Mouse (Mus musculus) neutrophil, adult 5-6 weeks (primary cell): Measurements from ENCODE around the gene Esrp2. TPM values are rescaled to one million over a fixed set of nuclear protein-coding genes. Genes with fewer than 3 reads are reported as not detected.

Experiments used
- ATAC-seq: fragments of 151-379, 151-347 bp; 2 replicates; pipeline ENCODE4 v1.8.0; 2017; ENCODE audit warnings: mild to moderate bottlenecking, moderate TSS enrichment; ENCODE audit not compliant: insufficient number of reproducible peaks, poor library complexity, low FRiP score, severe bottlenecking; ENCODE audit errors: extremely low read depth
- total RNA-seq: library from RNA; stranded (forward); fragments of 200-1000 nt; gene quantifications from 2 replicates; pipeline ENCODE4 v1.2.3, GENCODE M21; 2017

Esrp2 gene
- total RNA-seq, 1 experiment from 2014 or later = not detected

DNA sequence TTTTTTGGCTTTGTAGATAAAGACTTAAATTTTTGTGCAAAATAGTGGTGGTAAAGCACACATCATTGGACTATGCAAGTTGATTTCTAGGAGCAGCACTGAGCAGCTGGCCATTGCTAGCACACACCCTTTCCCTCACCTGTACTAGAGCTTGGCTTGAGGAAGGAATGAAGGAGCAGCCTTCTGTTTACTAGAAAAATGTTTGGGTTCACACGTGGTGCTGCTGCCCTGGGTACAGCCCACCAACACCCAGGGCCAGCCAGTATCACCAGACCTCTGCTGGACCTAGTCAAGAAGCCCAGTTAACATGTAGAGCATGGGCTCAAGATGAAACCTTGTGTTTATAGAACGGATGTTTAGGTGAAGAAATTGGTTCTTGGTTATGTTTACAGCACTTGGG is 6.8 kb downstream of the Esrp2 start:
- no peak for ATAC-seq

DNA sequence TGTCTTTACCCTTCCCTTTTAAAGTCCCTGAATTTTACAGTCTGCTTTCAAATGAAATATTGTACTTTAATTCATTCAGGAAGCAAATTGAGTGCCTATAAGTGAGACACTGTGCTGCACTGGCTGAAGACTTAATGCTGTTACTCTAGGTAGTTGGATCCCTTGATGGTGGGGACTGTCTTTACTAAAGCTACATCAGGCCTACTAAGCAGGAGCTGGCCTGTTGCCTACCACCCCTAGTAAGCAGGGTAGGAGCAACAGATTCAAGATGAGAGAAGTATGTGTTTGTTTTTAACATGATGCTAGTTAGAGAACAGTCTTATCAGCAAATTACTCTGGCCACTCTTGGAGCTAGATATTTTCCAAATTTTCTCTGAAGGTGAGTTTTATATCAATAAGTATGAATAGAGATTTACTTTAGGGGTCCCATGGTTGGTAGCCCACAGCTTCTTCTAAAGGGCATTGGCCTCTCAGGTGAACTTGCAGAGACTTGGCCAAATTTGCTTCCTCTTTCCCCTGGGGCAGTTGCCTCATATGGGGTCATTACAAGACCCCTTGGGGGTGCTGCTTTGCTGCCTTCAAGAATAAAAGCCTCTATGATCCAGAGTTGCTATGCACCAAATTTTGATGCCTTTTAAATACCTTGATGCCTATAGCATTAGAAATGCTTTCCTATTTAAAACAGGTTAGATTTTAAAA is 7.4 kb downstream of the Esrp2 start:
- no peak for ATAC-seq

DNA sequence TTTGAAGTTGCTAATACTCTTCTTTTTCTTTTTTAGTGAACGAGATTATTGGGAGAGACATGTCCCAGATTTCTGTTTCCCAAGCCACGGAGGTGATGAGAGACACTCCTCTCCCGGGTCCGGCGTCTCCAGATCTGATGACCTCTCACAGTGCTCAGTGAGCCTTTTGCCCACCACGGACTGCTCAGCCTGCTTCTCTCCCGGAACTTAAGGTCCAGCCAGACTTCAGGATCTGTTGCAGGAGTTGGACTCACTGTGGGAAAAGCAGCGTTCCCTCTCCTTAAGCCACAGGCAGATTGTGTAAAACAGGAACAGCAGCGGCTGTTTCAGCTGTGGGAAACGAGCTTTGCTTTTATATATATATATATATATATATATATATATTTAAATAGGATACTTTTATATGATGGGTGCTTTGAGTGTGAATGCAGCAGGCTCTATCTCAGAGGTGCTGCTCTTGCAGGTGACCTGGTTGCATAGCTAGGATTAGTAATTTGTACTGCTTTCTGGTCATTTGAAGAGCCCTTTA is 8.8 kb downstream of the Esrp2 start:
- no peak for ATAC-seq

DNA sequence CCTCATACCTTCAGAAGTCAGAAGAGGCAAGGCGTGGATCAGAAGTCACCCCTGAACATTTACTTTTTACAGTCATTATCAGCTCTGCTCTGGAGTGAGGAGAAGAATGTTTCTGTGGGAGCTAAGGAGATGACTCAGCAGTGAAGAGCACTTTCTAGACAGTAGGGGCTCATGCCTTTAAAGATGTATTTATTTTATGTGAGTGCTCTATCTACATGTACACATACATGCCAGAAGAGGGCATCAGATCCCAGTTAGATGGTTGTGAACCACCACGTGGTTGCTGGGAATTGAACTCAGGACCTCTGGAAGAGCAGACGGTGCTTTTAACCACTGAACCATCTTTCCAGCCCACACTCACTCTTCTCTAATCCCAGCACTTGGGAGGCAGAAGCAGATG is 9.7 kb downstream of the Esrp2 start:
- no peak for ATAC-seq

DNA sequence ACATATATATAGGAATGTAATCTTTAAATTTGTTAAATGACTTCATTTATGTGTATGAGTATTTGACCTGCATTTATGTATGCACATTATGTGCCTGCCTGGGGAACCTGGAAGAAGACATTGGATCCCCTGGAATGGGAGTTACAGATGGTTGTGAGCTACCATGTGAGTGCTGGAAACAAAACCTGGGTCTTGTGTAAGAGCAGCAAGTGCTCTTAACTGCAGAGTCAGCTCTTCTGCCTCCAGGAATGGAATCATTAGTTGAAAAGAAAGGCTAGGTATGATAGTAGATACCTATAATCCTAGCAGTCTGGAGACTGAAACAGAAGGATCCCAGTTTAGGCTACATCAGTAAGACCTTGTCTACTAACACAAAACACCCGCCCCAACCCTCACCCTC is 10.7 kb downstream of the Esrp2 start:
- no peak for ATAC-seq

DNA sequence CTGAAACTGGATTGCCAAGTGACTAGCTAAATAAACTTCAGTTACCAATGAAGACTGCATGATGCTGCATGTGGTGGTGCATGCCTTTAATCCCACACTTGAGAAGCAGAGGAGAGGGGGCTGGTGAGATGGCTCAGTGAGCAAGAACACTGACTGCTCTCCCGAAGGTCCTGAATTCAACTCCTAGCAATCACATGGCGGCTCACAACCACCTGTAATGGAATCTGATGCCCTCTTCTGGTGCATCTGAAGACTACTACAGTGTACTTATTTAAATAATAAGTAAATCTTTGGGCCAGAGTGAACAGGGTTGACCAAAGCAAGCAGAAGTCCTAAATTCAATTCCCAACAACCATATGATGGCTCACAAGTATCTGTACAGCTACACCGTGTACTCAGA is 13.3 kb downstream of the Esrp2 start:
- no peak for ATAC-seq

DNA sequence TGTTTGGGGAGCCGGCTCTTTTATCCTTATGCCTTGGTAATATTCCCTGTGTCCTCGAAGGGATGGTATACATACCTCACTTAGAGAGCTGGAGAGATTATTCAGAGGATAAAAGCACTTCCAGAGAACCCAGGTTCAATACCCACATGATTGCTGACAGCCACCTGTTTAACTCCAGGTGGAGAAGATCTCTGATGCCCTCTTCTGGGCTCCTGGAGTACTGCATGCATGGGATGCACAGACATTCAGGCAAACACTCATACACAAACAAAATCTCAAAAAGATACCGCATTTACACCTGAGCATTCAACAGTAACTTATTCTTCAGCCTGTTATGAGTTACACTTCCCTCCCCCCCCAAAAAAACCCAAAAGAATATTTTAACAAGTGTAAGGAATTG is 20.9 kb downstream of the Esrp2 start:
- ATAC-seq = peak; percentile 53; the same call in 1 of the 2 replicates

DNA sequence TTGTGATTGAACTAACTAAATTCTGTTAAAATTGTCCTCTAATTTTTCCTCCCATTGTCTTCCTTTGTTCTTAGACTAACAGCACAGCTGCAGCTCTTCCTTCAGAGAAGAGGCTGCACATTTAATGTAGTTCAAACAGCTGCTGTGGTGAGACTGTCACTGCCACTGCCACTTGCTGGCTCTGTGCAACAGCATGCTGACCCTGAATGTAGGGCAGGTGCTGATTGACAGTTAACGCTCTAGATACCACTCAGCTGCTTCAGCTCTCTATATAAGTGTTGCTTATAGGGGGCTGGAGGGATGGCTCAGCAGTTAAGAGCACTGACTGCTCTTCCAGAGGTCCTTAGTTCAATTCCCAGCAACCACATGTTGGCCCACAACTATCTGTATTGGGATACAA is 24.3 kb downstream of the Esrp2 start:
- no peak for ATAC-seq

DNA sequence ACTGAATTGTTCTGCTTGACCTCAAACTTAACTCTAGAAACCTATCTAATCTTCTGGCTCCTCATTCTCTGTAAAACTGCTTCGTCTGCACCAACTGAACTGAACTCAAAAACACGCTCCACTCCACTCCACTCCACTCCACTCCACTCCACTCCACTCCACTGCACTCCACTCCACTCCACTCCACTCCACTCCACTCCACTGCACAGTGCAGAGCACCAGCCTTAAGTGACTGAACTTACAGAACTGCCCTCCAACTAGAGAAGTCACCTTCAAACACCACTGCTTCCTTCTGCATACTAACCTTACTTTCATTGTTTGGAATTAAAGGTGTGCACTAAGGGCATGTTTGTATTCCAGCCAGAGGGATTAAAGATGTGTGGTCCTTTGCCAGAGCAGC is 24.7 kb downstream of the Esrp2 start:
- no peak for ATAC-seq

DNA sequence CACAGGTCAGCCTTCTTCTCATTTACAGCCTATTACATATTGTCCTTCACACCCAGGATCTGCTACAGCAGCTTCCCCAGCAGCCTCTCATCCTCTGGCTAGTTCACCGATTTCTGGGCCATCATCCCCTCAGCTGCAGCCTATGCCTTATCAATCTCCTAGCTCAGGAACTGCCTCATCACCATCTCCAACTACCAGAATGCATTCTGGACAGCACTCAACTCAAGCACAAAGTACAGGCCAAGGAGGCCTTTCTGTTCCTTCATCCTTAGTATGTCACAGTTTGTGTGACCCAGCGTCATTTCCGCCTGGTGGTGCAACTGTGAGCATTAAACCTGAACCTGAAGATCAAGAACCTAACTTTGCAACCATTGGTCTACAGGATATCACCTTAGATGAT is 28.0 kb downstream of the Esrp2 start:
- ATAC-seq = no peak

DNA sequence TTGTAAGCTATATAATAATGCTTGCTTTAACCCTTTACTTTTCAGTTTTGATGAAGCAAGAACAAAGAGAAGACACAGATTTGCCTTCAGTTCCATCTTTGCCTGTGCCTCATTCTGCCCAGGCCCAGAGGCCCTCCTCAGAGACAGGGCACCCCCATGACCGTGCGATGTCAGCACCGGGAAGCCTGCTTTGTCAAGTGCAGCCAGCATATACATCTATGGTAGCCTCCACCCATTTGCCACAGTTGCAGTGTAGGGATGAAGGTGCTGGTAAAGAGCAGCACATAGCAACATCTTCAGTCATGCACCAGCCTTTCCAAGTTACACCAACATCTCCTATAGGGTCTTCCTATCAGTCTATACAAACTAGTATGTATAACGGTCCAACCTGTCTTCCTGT is 28.7 kb downstream of the Esrp2 start:
- ATAC-seq = no peak

DNA sequence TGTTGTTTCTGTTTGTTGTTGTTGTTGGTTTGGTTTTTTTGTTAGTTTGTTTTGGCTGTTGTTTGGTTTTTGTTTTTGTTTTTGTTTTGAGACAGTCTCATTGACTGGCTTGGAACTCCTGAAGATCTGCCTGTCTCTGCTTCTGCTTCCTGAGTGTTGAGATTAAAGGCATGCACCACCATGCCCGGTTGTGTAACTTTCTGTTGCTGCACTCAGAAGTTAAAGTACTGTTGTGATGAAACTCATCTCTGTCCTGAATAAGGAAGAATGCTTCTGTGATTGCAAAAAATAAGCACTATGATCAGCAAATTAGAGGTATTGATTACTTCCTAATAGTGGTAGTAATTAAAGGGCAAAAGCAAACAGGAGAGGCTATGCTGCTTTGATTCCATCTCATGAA is 30.6 kb downstream of the Esrp2 start:
- no peak for ATAC-seq

DNA sequence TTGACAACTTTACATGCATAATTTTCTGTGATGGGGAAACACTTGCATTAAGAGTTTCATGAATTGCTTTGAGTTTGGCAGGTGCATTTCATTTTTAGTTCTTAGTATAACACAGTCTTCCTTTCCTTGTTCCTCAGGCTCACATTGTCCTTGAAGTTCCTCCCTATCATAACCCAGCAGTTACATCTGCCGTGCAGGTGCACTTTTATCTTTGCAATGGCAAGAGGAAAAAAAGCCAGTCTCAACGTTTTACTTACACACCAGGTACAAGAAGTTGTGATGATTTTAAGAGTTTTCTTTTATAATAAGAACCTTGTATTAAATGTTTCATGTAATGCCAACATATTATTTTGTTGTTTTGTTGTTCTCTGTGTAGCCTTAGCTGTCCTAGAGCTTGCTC is 32.9 kb downstream of the Esrp2 start:
- ATAC-seq = no peak

DNA sequence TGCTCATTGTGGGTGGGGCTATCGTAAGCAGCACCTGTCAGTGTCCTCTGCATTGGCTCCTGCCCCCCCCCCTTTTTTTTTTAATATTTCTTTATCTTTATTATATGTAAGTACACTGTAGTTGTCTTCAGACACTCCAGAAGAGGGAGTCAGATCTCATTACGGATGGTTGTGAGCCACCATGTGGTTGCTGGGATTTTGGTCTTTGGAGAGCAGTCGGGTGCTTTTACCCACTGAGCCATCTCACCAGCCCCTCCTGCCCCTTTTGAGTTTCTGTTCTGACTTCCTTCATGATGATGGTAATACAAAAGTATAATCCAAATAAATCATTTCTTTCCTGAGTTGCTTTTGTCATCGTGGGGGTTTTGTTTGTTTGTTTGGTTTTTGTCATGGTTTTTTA is 34.5 kb downstream of the Esrp2 start:
- ATAC-seq = no peak

Other genes starting within 250 kb of the Esrp2 start
- not detected in 2 replicates for gene Nrn1l, start 243.4 kb downstream of the Esrp2 start, total RNA-seq
- gene Pskh1, start 236.5 kb downstream of the Esrp2 start, total RNA-seq = 16.8 and 17.8 TPM in 2 replicates
- 3.5 and 5.9 TPM in 2 replicates for gene Ctrl, start 203.1 kb downstream of the Esrp2 start, total RNA-seq
- 56.2 and 67.8 TPM in 2 replicates for gene Psmb10, start 198.5 kb downstream of the Esrp2 start, total RNA-seq
- gene Lcat, start 193.6 kb downstream of the Esrp2 start, total RNA-seq = not detected in 2 replicates
- 2.7 and 4.8 TPM in 2 replicates for gene Slc12a4, start 170.9 kb downstream of the Esrp2 start, total RNA-seq
- gene Dpep3, start 157.5 kb downstream of the Esrp2 start, total RNA-seq = not detected in 2 replicates
- gene Dus2, start 145.6 kb downstream of the Esrp2 start, total RNA-seq = 19.4 and 19.6 TPM in 2 replicates
- gene Dpep2nb, start 131.0 kb downstream of the Esrp2 start, total RNA-seq = not detected in 2 replicates
- gene Ddx28, start 125.1 kb downstream of the Esrp2 start, total RNA-seq = 7.2 and 7.7 TPM in 2 replicates
- 104 and 107 TPM in 2 replicates for gene Nfatc3, start 78.1 kb downstream of the Esrp2 start, total RNA-seq
- gene Pla2g15, start 13.4 kb upstream of the Esrp2 start, total RNA-seq = 8.5 and 13.6 TPM in 2 replicates
- gene Slc7a6, start 31.9 kb upstream of the Esrp2 start, total RNA-seq = 9.3 and 11.3 TPM in 2 replicates
- 61.8 and 67.5 TPM in 2 replicates for gene Slc7a6os, start 74.0 kb upstream of the Esrp2 start, total RNA-seq
- gene Prmt7, start 74.0 kb upstream of the Esrp2 start, total RNA-seq = 21.4 and 21.5 TPM in 2 replicates
- gene Smpd3, start 201.0 kb upstream of the Esrp2 start, total RNA-seq = 1.3 and 1.4 TPM in 2 replicates